Mouse (Mus musculus): ENCODE measurements at regions not wholly inside any gene's neighbourhood (a gene's known extent, or its start where the extent isn't known, plus 50 kb on each side); places are given as distances from the start of the nearest gene placed in this dataset.

- Histone ChIP-seq H3K9me3 (no peaks in the 10 kb centered on the region), H3K4me1 (peaks cover 7% of the 10 kb centered on the region; the same call in 1 of the 2 replicates), H3K36me3 (replicated peaks) (no peaks in the 10 kb centered on the region), H3K27me3 (ENCODE audit: poor library complexity, severe bottlenecking) (peaks cover 36% of the 10 kb centered on the region), H3K27ac (no peak overlapping the region), H3K4me3 (no peak overlapping the region)
- no peak for DNase-seq (ENCODE audit: extremely low spot score, low spot score)
- 92% methylated on average over 10 of the region's 10 CpGs for WGBS
Observed at GRCm38 (mm10) chr17:83085792-83086475, 129.2 kb upstream of the Pkdcc start.

DNA sequence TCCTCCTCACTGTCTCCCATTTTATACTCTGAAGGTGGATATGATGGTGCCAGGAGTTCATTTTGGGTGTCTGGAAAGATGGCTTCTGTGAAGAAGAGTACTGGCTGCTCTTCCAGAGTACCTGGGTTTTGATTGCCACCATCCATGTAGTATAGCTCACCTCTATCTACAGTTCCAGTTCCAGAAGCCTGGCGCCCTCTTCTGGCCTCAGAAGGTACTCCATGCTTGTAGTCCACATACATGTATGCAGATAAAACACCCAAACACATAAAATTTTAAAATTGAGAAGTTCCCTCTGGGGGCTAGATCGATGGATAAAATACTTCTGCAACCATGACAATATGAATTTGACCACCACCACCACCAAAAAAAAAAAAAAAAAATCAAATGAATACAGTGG is 128.4 kb upstream of the Pkdcc start:
- Histone ChIP-seq H3K9me3 (no peaks in the 10 kb centered on the region), H3K36me3 (replicated peaks) (no peaks in the 10 kb centered on the region), H3K4me1 (peaks cover 7% of the 10 kb centered on the region; the same call in 1 of the 2 replicates), H3K27ac (no peak overlapping the region), H3K27me3 (ENCODE audit: poor library complexity, severe bottlenecking) (peaks cover 36% of the 10 kb centered on the region), H3K4me3 (no peak overlapping the region)
- DNase-seq (ENCODE audit: extremely low spot score, low spot score): no peak
- WGBS: 78% methylated on average over 2 of the region's 2 CpGs

DNA sequence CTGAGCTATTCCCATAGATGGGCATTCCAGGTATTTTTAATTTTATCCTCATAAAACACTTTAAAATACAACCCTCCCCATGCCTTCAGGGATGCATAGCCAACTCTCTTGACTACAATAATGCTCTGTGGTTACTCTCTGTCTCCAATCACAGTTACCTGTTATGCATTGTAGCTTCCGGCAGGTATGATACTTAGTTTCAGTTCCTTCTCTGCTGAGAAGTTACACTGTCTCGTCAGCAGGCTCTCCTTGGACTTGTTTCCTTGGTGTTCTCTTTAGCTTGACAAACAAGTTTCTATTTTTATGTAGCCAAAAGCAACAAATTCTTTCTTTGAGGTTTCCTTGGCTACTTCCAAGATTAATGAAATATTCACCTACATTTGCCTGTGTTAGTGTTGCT is 126.6 kb upstream of the Pkdcc start:
- no peak for DNase-seq (ENCODE audit: extremely low spot score, low spot score)
- H3K27ac ChIP-seq: no peak overlapping the region
- no peaks in the 10 kb centered on the region for H3K36me3 ChIP-seq (replicated peaks)
- peaks cover 24% of the 10 kb centered on the region for H3K27me3 ChIP-seq (ENCODE audit: poor library complexity, severe bottlenecking)
- no peak overlapping the region for H3K4me3 ChIP-seq
- no peaks in the 10 kb centered on the region; the same call in 1 of the 2 replicates for H3K4me1 ChIP-seq
- H3K9me3 ChIP-seq: no peaks in the 10 kb centered on the region
- WGBS: 91% methylated on average over 2 of the region's 2 CpGs

- WGBS: 90% methylated on average over 10 of the region's 10 CpGs
- no peak overlapping the region for H3K4me3 ChIP-seq
- H3K36me3 ChIP-seq (replicated peaks): no peaks in the 10 kb centered on the region
- H3K9me3 ChIP-seq: no peaks in the 10 kb centered on the region
- DNase-seq (ENCODE audit: extremely low spot score, low spot score): no peak
- H3K27me3 ChIP-seq (ENCODE audit: poor library complexity, severe bottlenecking): peaks cover 21% of the 10 kb centered on the region
- H3K27ac ChIP-seq: no peak overlapping the region
- no peaks in the 10 kb centered on the region for H3K4me1 ChIP-seq
Observed at GRCm38 (mm10) chr17:83089856-83090692, 125.0 kb upstream of the Pkdcc start.

DNA sequence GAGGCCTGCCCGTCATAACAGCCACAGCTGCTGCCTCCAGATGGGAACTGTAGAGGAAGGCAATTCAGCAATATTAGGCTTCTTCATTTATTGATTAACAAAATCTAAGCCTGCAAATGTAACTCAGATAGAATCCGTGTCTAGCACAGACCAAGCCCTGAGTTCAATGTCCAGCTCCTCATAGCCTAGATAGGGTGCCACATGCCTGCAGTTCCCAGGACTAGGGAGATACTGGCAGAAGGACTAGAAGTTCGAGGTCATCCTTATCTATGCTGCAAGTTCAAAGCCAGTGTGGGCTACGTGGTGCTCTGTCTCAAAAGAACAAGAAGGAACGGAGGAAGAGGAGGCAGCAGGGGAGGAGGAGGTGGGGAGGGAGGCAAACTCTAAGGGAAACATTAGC is 121.2 kb upstream of the Pkdcc start:
- Histone ChIP-seq H3K36me3 (replicated peaks) (no peaks in the 10 kb centered on the region), H3K4me3 (no peak overlapping the region), H3K27ac (no peak overlapping the region), H3K9me3 (no peaks in the 10 kb centered on the region), H3K4me1 (no peaks in the 10 kb centered on the region), H3K27me3 (ENCODE audit: poor library complexity, severe bottlenecking) (peaks cover 27% of the 10 kb centered on the region)
- 82% methylated on average over 5 of the region's 5 CpGs for WGBS
- DNase-seq (ENCODE audit: extremely low spot score, low spot score): no peak

DNA sequence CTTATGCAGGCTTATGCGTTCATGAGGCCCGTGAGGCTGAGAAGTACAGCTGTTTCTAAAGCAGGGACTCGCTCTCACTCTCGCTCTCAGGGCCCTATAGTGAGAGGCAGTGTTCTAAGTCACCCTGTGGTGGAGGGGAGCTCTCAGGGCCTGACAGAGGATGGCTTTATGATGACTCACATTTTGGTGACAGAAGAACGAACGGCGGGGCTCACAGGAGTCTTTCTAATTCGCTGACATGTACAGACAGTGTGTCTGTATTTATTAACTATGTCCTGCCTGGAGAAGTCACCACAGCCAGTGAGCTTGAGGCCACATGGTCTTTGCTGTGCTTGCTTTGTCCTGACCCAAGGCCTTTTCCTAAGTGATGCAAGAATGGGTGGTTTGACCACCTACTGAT is 118.6 kb upstream of the Pkdcc start:
- DNase-seq (ENCODE audit: extremely low spot score, low spot score): no peak
- Histone ChIP-seq H3K4me3 (no peak overlapping the region), H3K9me3 (no peaks in the 10 kb centered on the region), H3K27me3 (ENCODE audit: poor library complexity, severe bottlenecking) (peaks cover 41% of the 10 kb centered on the region), H3K36me3 (replicated peaks) (no peaks in the 10 kb centered on the region), H3K27ac (no peak overlapping the region), H3K4me1 (peaks cover 10% of the 10 kb centered on the region)
- 77% methylated on average over 8 of the region's 8 CpGs for WGBS

- Histone ChIP-seq H3K27me3 (ENCODE audit: poor library complexity, severe bottlenecking) (peaks cover 56% of the 10 kb centered on the region), H3K27ac (no peak overlapping the region), H3K9me3 (no peaks in the 10 kb centered on the region), H3K36me3 (replicated peaks) (no peaks in the 10 kb centered on the region), H3K4me3 (no peak overlapping the region), H3K4me1 (peaks cover 10% of the 10 kb centered on the region)
- 92% methylated on average over 16 of the region's 16 CpGs for WGBS
- no peak for DNase-seq (ENCODE audit: extremely low spot score, low spot score)
Observed at GRCm38 (mm10) chr17:83097998-83098397, 117.1 kb upstream of the Pkdcc start.

DNA sequence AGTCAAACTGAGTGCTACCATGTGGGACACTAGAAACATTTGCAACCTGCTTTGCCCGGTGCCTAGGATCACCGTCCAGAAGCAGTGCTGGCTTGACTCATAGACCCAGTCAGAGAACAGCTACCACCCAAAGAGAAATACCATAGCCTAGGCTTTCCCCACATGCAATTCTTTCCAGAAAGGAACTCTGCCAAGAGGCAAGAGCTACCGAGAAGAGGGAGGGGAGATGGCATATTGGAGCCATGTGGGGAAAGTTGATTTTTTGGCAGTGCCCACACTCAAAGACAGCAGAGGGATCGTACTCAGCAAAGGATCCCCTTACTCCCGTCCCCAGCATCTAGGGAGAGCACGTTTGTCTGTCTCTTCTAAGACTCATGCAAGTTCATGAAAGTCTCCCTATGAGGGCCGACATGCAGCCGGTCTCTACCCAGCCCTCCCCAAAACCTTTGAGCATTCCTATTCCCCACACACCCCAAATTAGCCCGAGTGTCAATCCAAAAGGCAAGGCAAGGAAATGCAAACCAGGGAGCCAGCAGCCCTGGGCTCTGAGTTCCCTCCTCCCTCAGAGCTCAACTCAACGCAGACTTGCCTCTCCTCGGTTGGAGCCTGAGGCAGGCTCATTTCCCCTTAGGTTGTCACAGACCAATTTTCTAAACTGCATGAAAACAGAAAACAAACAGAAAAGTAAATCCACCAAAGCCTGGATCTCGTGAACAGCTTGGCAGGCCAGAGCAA is 116.2 kb upstream of the Pkdcc start:
- DNase-seq (ENCODE audit: extremely low spot score, low spot score): no peak
- H3K27me3 ChIP-seq (ENCODE audit: poor library complexity, severe bottlenecking): peaks cover 62% of the 10 kb centered on the region
- 63% methylated on average over 12 of the region's 12 CpGs for WGBS
- H3K9me3 ChIP-seq: no peaks in the 10 kb centered on the region
- no peaks in the 10 kb centered on the region for H3K36me3 ChIP-seq (replicated peaks)
- H3K4me1 ChIP-seq: peaks cover 10% of the 10 kb centered on the region
- no peak overlapping the region for H3K4me3 ChIP-seq
- no peak overlapping the region for H3K27ac ChIP-seq

GRCm38 (mm10) chr17:83101035-83101434 is 114.1 kb upstream of the Pkdcc start:
- DNase-seq (ENCODE audit: extremely low spot score, low spot score): no peak

GRCm38 (mm10) chr17:83101756-83102155 is 113.3 kb upstream of the Pkdcc start:
- H3K36me3 ChIP-seq (replicated peaks): no peaks in the 10 kb centered on the region
- WGBS: 96% methylated on average over 14 of the region's 14 CpGs
- peaks cover 10% of the 10 kb centered on the region for H3K4me1 ChIP-seq
- DNase-seq (ENCODE audit: extremely low spot score, low spot score): no peak
- H3K4me3 ChIP-seq: no peak overlapping the region
- H3K27ac ChIP-seq: no peak overlapping the region
- no peaks in the 10 kb centered on the region for H3K9me3 ChIP-seq
- H3K27me3 ChIP-seq (ENCODE audit: poor library complexity, severe bottlenecking): peaks cover 63% of the 10 kb centered on the region

More at GRCm38 (mm10) chr17:83101035-83101434, 114.1 kb upstream of the Pkdcc start:
- 67% methylated on average over 7 of the region's 7 CpGs for WGBS
- H3K27me3 ChIP-seq (ENCODE audit: poor library complexity, severe bottlenecking): peaks cover 57% of the 10 kb centered on the region
- H3K9me3 ChIP-seq: no peaks in the 10 kb centered on the region
- H3K27ac ChIP-seq: no peak overlapping the region
- H3K4me1 ChIP-seq: peaks cover 10% of the 10 kb centered on the region
- no peak overlapping the region for H3K4me3 ChIP-seq
- no peaks in the 10 kb centered on the region for H3K36me3 ChIP-seq (replicated peaks)

GRCm38 (mm10) chr17:83102675-83103412 is 112.2 kb upstream of the Pkdcc start:
- DNase-seq (ENCODE audit: extremely low spot score, low spot score): no peak
- Histone ChIP-seq H3K4me3 (no peak overlapping the region), H3K27ac (no peak overlapping the region), H3K27me3 (ENCODE audit: poor library complexity, severe bottlenecking) (peaks cover 60% of the 10 kb centered on the region), H3K36me3 (replicated peaks) (no peaks in the 10 kb centered on the region), H3K9me3 (no peaks in the 10 kb centered on the region), H3K4me1 (peaks cover 10% of the 10 kb centered on the region)
- 85% methylated on average over 6 of the region's 6 CpGs for WGBS

DNA sequence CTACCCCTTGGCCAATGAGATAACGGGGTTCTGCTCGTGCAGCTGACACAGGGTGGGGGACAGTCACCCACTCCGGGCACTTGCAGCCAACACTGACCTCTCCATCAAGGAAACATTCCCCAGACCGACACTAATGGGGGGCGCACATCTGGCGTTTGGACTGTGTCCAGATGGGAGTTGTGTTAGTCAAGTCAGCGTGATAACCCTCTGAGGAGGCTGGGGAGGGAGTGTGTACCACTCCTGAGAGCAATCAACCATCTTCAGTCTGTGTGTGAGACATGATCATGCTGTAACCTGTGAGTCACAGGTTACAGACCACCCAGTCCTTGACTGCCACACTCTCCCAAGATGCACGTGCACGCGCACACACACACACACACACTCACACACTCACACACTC is 106.9 kb upstream of the Pkdcc start:
- Histone ChIP-seq H3K27me3 (ENCODE audit: poor library complexity, severe bottlenecking) (peaks cover 30% of the 10 kb centered on the region), H3K9me3 (no peaks in the 10 kb centered on the region), H3K27ac (no peak overlapping the region), H3K4me3 (no peak overlapping the region), H3K4me1 (peaks cover 11% of the 10 kb centered on the region), H3K36me3 (replicated peaks) (no peaks in the 10 kb centered on the region)
- WGBS: 85% methylated on average over 10 of the region's 10 CpGs
- no peak for DNase-seq (ENCODE audit: extremely low spot score, low spot score)
